Mouse (Mus musculus): ENCODE data around the gene Endod1. TPM values are rescaled to one million over a fixed set of nuclear protein-coding genes. Genes with fewer than 3 reads are reported as not detected.

Gene Endod1
- total and polyA plus RNA-seq, 2 experiments from 2014 or later = 5.6 to 33.6 TPM

- 94% methylated on average over 1 of the region's 1 CpGs for WGBS
- Histone ChIP-seq H3K4me2 (ENCODE audit: low read depth, low read length) (no peak overlapping the region), H3K4me1 (ENCODE audit: control insufficient read depth, insufficient read depth) (no peaks in the 10 kb centered on the region), H3K4me3 (ENCODE audit: low read depth, low read length) (no peak overlapping the region), H3K9me3 (replicated peaks; ENCODE audit: control insufficient read depth, low read length) (no peaks in the 10 kb centered on the region), H3K36me3 (replicated peaks; ENCODE audit: control insufficient read depth, insufficient read depth, low read length) (peaks cover 38% of the 10 kb centered on the region), H3K9ac (replicated peaks; ENCODE audit: low read depth, low read length) (no peak overlapping the region), H3K27me3 (ENCODE audit: control insufficient read depth, insufficient read depth, low read length) (no peaks in the 10 kb centered on the region), H3K27ac (ENCODE audit: low read depth) (no peak overlapping the region)
- DNase-seq (ENCODE audit: low spot score) = no peak
- TF ChIP-seq CTCF (IDR thresholded peaks at IDR 0.05; ENCODE audit: low read depth) (no peak), EP300 (IDR thresholded peaks at IDR 0.05; ENCODE audit: low read depth) (no peak)
- no peak for ATAC-seq (ENCODE audit: insufficient read depth, low read depth)
These were observed 64.7 kb downstream of the Endod1 start for GRCm38 (mm10) chr9:14316618-14317017.

DNA sequence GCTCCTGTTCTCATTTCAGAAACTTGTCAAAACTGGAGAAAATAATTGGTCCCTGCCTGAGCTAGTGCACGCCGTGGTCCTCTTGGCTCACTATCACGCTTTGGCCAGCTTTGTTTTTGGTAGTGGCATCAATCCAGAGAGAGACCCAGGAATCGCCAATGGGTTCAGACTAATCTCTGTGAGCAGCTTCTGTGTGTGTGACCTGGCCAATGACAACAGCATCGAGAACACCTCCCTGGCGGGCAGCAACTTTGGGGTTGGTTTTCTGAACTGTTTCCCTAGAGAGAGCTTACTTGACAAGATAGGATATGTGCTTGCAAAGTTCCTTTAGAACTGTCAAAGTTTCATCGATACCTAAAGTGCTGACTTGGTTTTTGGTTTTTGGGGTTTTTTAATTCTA is 66.8 kb downstream of the Endod1 start:
- Histone ChIP-seq H3K9me3 (replicated peaks; ENCODE audit: control insufficient read depth, low read length) (no peaks in the 10 kb centered on the region), H3K4me3 (ENCODE audit: low read depth, low read length) (no peak overlapping the region), H3K4me1 (ENCODE audit: control insufficient read depth, insufficient read depth) (no peaks in the 10 kb centered on the region), H3K27me3 (ENCODE audit: control insufficient read depth, insufficient read depth, low read length) (no peaks in the 10 kb centered on the region), H3K9ac (replicated peaks; ENCODE audit: low read depth, low read length) (no peak overlapping the region), H3K4me2 (ENCODE audit: low read depth, low read length) (no peak overlapping the region), H3K36me3 (replicated peaks; ENCODE audit: control insufficient read depth, insufficient read depth, low read length) (peaks cover 41% of the 10 kb centered on the region), H3K27ac (ENCODE audit: low read depth) (no peak overlapping the region)
- DNase-seq (ENCODE audit: low spot score) (no peak), ATAC-seq (ENCODE audit: insufficient read depth, low read depth) (no peak)
- TF ChIP-seq EP300 (IDR thresholded peaks at IDR 0.05; ENCODE audit: low read depth) (no peak), CTCF (IDR thresholded peaks at IDR 0.05; ENCODE audit: low read depth) (no peak)
- 75% methylated on average over 7 of the region's 7 CpGs for whole genome bisulfite sequencing

DNA sequence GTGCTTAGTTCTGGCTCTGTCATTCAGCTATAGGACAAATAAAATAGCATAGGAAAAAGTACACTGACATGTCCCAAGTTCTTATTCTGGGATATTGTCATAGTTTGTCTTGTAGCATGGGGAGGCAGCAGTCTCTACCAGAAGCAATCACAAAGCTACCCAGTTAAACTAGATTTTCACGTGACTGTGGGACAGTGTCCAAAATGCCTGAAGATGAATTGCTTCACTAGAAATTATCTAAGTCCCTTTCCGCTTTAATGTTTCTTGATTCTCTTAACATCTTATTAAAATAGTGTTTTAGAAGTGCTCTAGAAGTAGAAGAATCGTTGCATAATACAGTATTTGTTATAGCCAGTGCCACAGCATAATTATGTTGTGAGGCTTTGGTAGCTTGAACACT is 67.3 kb downstream of the Endod1 start:
- Histone ChIP-seq H3K9me3 (replicated peaks; ENCODE audit: control insufficient read depth, low read length) (no peaks in the 10 kb centered on the region), H3K27me3 (ENCODE audit: control insufficient read depth, insufficient read depth, low read length) (no peaks in the 10 kb centered on the region), H3K9ac (replicated peaks; ENCODE audit: low read depth, low read length) (no peak overlapping the region), H3K4me3 (ENCODE audit: low read depth, low read length) (no peak overlapping the region), H3K27ac (ENCODE audit: low read depth) (no peak overlapping the region), H3K4me1 (ENCODE audit: control insufficient read depth, insufficient read depth) (no peaks in the 10 kb centered on the region), H3K4me2 (ENCODE audit: low read depth, low read length) (no peak overlapping the region), H3K36me3 (replicated peaks; ENCODE audit: control insufficient read depth, insufficient read depth, low read length) (peaks cover 41% of the 10 kb centered on the region)
- no peak for ATAC-seq (ENCODE audit: insufficient read depth, low read depth)
- DNase-seq (ENCODE audit: low spot score) = no peak
- TF ChIP-seq EP300 (IDR thresholded peaks at IDR 0.05; ENCODE audit: low read depth) (no peak), CTCF (IDR thresholded peaks at IDR 0.05; ENCODE audit: low read depth) (no peak)
- WGBS = 74% methylated on average over 3 of the region's 3 CpGs

DNA sequence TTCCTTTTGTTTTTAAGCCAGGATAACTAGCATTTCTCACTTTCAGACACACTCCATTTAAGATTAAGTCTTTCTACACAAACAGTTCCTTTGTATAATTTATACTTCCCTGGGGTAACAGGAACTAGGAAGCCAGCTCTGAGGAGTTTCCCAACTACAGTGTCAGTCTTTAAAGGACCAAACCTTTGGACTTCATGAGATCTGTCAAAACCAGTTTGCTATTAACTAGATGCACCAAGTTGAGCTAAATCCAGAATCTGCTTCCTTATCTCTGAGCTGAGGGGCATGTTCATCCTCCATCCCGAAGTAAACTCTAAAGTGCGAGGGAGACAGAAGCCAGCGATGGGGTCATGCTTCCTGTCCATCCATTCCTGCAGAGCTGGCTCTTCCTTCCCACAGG is 74.0 kb downstream of the Endod1 start:
- ATAC-seq (ENCODE audit: insufficient read depth, low read depth) (no peak), DNase-seq (ENCODE audit: low spot score) (no peak)
- Histone ChIP-seq H3K4me1 (ENCODE audit: control insufficient read depth, insufficient read depth) (no peaks in the 10 kb centered on the region), H3K9ac (replicated peaks; ENCODE audit: low read depth, low read length) (no peak overlapping the region), H3K9me3 (replicated peaks; ENCODE audit: control insufficient read depth, low read length) (no peaks in the 10 kb centered on the region), H3K27me3 (ENCODE audit: control insufficient read depth, insufficient read depth, low read length) (no peaks in the 10 kb centered on the region), H3K4me3 (ENCODE audit: low read depth, low read length) (no peak overlapping the region), H3K4me2 (ENCODE audit: low read depth, low read length) (no peak overlapping the region), H3K27ac (ENCODE audit: low read depth) (no peak overlapping the region), H3K36me3 (replicated peaks; ENCODE audit: control insufficient read depth, insufficient read depth, low read length) (peaks cover 17% of the 10 kb centered on the region; the same call in 1 of the 2 replicates)
- no peak for TF ChIP-seq EP300 (IDR thresholded peaks at IDR 0.05; ENCODE audit: low read depth)
- TF ChIP-seq CTCF (IDR thresholded peaks at IDR 0.05; ENCODE audit: low read depth) = no peak
- WGBS = 52% methylated on average over 3 of the region's 3 CpGs

GRCm38 (mm10) chr9:14304262-14304968 is 76.9 kb downstream of the Endod1 start:
- Histone ChIP-seq H3K4me3 (ENCODE audit: low read depth, low read length) (no peak overlapping the region), H3K9ac (replicated peaks; ENCODE audit: low read depth, low read length) (no peak overlapping the region), H3K4me2 (ENCODE audit: low read depth, low read length) (no peak overlapping the region), H3K4me1 (ENCODE audit: control insufficient read depth, insufficient read depth) (no peaks in the 10 kb centered on the region), H3K36me3 (replicated peaks; ENCODE audit: control insufficient read depth, insufficient read depth, low read length) (peaks cover 9% of the 10 kb centered on the region; the same call in 1 of the 2 replicates), H3K27ac (ENCODE audit: low read depth) (no peak overlapping the region), H3K27me3 (ENCODE audit: control insufficient read depth, insufficient read depth, low read length) (no peaks in the 10 kb centered on the region), H3K9me3 (replicated peaks; ENCODE audit: control insufficient read depth, low read length) (no peaks in the 10 kb centered on the region)
- TF ChIP-seq CTCF (IDR thresholded peaks at IDR 0.05; ENCODE audit: low read depth) = no peak
- TF ChIP-seq EP300 (IDR thresholded peaks at IDR 0.05; ENCODE audit: low read depth) = no peak
- DNase-seq (ENCODE audit: low spot score) = no peak
- 74% methylated on average over 9 of the region's 9 CpGs for WGBS
- no peak for ATAC-seq (ENCODE audit: insufficient read depth, low read depth)

Other genes with a start within 250 kb of the Endod1 start
- gene Sesn3, start 106.4 kb downstream of the Endod1 start, total RNA-seq (2014; rRNA removed; ENCODE audit: low replicate concordance) = 8.1 and 17.0 TPM in 2 replicates
- gene Sesn3, start 106.4 kb downstream of the Endod1 start, polyA plus RNA-seq (2015; fragmentation: Nextera tagmentation; extraction: Ambion mirVana) = 5.7 and 6.8 TPM in 2 replicates
- not detected in 2 replicates for gene Kdm4d, start 119.0 kb upstream of the Endod1 start, total RNA-seq (2014; rRNA removed; ENCODE audit: low replicate concordance)
- gene Kdm4d, start 119.0 kb upstream of the Endod1 start, polyA plus RNA-seq (2015; fragmentation: Nextera tagmentation; extraction: Ambion mirVana) = 0.05 and 0.12 TPM in 2 replicates
- 26.3 and 37.9 TPM in 2 replicates for gene Cwc15, start 119.1 kb upstream of the Endod1 start, total RNA-seq (2014; rRNA removed; ENCODE audit: low replicate concordance)
- 125 and 127 TPM in 2 replicates for gene Cwc15, start 119.1 kb upstream of the Endod1 start, polyA plus RNA-seq (2015; fragmentation: Nextera tagmentation; extraction: Ambion mirVana)

Measured in heart, postnatal 0 days (tissue).